Mouse (Mus musculus): ENCODE results near the gene Bad. TPM values are rescaled to one million over a fixed set of nuclear protein-coding genes. Genes with fewer than 3 reads are reported as not detected.

Bad gene
- total RNA-seq, 1 experiment from 2014 or later, result 10.3 TPM

DNA sequence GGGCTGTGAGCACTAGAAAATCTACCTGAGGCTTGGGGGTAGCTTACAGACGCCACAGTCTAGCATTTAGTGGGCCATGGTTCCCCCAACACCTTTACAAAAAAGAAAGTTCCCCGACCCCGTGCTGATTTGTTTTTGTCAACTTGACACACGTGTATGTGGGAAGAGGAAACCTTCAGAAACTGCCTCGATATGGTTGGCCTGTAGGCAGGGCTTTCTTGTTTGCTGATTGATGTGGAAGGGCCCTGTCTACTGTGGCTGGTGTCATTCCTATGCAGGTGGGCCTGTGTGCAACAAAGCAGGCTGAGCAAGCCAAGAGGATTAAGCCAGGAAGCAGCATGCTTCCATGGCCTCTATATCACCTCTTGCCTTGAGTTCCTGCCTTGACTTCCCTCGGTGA lies 28.6 kb upstream of the Bad start:
- ATAC-seq (replicated peaks; ENCODE audit: insufficient number of reproducible peaks, low FRiP score, low TSS enrichment, poor library complexity, severe bottlenecking), result no peak

DNA sequence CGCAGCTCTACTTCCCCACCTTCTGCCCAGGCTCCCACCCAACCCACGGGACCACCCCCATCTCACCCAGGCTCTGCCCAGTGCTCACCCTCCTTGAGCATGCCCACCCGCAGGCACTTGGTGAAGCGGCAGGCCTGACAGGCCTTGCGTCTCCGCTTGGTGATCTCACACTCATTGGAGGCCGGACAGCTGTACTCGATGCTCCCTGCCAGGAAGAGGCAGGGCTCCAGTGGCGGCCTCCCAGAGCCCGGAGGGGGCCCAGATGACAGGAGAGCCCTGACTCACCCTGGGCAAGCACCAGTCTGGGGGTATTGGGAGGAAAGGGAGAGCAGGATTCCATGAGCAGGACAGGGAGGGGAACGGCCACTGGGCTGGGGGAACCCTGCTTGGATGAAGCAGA lies 27.7 kb upstream of the Bad start:
- no peak for ATAC-seq (replicated peaks; ENCODE audit: insufficient number of reproducible peaks, low FRiP score, low TSS enrichment, poor library complexity, severe bottlenecking)

DNA sequence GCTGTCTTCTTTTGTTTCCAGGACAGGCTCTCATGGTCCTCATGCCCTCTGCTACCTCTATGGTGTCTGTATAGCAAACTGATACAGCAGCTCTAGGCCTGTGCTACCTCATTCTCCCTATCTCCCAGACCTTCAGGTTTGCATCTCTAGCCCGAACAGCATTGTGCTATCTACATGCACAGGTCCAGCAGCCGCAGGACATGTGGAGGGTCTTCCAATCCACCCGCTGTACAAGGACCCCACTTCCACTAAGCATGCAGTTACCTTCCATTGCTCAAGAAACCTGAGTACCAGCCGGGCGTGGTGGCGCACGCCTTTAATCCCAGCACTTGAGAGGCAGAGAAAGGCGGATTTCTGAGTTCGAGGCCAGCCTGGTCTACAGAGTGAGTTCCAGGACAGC lies 27.1 kb upstream of the Bad start:
- ATAC-seq (replicated peaks; ENCODE audit: insufficient number of reproducible peaks, low FRiP score, low TSS enrichment, poor library complexity, severe bottlenecking), result no peak

DNA sequence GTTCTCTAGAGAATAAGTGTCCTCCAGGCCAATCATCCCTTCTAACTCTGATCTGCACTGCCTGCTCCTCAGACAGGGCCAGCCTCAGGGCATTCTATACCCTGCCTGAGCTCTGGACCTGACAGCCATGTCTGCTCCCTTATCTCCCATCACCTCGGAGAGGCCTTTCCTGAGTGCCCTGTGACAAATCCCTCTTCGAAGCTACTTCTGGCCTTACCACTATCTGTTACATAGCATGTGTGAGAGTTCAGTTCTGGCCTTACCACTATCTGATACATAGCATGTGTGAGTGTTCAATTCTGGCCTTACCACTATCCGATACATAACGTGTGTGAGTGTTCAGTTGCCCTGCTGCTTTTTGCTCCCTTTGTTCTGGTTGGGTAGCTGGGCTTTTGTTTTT lies 26.4 kb upstream of the Bad start:
- ATAC-seq (replicated peaks; ENCODE audit: insufficient number of reproducible peaks, low FRiP score, low TSS enrichment, poor library complexity, severe bottlenecking), result no peak

DNA sequence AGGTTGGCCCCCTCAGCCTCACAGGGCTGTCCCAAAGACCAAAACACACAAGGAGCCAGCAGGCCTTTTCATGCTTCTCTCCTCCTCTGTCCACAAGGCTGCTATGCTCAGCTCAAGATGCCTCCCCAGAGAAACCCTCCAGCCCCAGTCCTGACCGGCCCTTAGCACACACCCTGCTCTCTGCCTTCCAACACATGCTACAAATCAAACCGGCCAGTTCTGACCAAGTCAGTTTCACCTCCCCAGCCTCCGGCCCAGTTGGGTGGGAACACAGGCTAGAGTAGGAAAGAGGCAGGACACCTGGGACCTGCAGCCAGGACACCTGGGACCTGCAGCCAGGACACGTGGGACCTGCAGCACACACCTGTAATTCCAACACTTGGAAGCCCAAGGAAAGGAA lies 25.2 kb upstream of the Bad start:
- ATAC-seq (replicated peaks; ENCODE audit: insufficient number of reproducible peaks, low FRiP score, low TSS enrichment, poor library complexity, severe bottlenecking), result no peak

DNA sequence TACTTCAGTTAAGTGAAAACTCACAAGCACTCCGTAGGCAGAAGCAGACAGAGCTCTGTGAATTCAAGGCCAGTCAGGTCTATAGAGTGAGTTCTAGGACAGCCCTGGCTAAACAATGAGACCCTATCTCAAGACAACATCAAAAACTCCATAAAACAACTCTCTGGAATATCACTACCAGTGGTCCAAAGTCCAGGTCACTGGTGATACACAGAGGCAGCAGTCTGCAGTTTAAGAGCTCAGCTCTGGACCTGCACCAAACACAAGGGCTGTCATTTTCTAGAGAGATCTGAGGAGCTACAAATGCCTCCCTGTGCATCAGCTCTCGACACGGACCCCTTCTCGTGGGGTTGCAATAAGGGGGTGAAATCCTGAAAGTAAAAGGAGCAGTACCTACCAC lies 23.3 kb upstream of the Bad start:
- no peak for ATAC-seq (replicated peaks; ENCODE audit: insufficient number of reproducible peaks, low FRiP score, low TSS enrichment, poor library complexity, severe bottlenecking)

DNA sequence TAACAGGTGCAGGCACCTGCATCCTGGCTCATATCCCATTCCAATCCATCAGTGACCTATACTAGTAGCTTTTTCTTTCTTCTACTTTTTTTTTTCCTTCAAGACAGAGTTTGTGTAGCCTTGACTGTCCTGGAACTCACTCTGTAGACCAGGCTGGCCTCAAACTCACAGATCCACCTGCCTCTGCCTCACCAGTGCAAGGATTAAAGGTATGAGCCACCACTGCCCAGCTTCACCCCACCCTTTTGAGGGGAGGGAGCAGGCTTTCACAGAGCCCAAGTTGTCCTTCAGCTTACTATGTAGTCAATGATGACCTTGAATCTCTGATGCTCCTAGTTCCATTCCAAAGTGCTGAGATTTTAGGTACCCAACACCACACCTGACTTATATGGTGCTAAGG lies 22.2 kb upstream of the Bad start:
- no peak for ATAC-seq (replicated peaks; ENCODE audit: insufficient number of reproducible peaks, low FRiP score, low TSS enrichment, poor library complexity, severe bottlenecking)

DNA sequence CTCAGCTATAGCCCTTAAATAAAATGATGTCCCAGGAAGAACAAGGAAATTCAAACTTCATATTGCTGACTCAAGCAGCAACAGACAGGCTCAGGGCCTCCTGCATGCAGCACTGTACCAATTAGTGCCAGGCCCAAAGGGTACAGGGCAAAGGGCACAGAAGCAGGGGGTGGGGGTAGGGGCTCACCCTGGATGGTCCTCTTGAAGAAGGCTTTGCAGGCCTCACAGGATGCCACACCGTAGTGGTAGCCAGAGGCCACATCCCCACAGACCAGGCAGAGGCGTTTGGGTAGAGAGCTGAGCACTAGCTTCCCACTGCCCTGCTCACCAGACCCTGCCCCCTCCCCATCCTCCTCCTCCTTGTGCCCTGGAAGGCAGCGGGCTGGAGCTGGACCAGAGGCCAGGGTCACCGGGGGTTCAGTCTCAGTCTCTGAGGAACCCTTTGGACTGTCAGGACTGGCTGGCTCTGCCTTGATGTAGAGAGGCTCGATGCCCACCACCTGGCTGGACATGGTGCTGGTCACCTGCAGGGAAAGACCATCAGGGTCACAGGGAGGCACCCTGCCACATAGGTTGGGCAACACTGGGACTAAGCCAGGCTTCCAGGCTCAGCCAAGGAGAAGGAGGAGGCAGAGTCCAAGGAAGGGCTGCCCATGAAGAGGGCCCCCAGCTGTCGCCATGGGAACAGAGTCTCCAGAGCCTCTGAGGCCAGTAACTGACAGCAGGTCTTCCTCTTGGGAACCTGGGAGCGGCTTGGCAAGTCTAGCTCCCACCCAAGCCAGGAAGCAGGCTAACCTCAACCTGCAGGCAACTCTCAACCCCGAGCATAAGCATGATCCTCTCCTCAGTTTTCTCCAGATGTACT lies 21.6 kb upstream of the Bad start:
- no peak for ATAC-seq (replicated peaks; ENCODE audit: insufficient number of reproducible peaks, low FRiP score, low TSS enrichment, poor library complexity, severe bottlenecking)

DNA sequence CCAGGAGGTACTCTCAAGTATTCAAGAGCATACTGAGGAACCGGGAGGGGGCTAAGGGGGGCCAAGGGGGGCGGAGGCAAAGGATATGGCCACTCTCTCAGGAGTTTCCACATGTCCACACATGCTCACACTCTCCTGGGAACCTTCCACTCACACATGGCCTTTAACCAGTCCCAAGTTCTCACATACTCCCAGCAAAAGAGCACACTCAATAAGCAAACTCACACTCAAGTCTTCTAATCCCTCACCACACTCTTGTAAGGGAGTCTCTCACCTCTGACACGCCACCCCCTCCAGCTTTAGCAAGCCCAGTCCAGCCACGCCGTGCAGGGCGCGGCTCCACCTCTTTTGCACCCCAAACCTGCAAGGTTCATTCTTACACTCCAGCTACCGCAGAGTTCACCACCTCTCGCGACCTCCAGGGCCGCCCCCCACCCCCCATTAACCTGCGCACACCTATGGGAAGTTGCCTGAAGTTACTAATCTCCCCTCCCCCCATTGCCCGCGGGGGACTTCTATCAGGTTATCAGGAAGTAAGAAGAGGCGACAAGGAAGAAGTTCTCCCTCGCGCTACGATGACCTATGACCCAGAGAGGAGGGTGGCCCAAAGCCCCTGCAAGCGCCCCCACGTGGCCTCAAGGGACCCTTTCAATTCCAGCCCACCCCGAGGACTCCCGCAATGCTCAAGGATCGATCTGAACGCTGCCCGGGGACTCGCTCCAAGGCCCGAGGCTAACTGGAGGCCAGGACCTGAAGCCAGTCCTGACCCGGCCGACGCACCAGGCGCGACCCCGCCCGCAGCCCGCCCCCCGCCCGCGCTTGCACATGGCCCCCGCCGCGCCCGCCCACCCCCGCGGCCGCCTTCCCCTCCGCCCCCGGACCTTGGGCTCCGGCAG lies 20.7 kb upstream of the Bad start:
- ATAC-seq (replicated peaks; ENCODE audit: insufficient number of reproducible peaks, low FRiP score, low TSS enrichment, poor library complexity, severe bottlenecking), result 0 out of 2 replicates have a peak, but pooled peaks have one; percentile 6

DNA sequence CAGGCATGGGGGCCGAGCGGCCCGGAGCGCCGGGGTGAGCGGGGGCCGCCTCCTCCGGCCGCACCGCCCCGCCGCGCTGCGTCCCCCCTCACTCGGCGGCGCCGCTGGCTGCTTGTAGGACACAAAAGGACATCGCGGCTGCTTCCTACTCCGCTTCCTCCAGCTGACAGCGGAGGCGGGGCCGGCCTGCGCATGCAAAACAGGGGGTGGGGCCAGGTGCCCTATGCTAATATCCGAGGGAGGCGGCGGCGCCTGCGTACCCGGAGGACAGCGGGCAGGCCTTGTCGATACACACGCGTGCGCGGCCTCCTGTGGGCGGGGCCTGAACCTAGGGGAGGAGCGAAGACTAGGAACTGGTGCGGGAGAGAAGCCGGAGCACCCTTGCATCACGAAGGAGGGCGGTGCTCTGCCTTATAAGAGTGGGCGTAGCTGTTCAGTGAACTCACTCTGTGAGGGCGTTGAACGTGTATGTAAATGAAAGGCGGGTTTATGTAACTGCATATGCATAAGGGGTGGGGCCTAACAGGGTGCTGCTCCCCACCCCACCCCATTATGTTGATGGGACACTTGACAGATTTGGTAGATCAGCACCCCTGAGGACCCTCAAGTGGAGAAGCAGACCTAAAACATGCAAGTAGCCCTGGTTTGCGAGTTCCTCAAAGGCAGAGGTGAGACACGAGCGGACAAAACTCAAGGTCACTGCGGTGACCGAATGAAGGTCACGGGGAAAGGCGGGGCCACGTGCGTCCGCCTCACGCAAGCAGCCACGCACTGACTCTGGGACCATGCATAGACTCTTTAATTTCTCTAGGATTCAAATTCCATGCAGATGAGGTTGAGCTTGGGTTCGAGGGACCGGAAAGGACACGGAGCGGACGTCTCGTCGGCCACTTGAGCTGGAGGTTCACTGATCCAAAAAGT lies 19.8 kb upstream of the Bad start, which contains the start of gene Esrra:
Esrra (minus strand) TSS at position 167 of the 921 bp plus-strand sequence.
- ATAC-seq (replicated peaks; ENCODE audit: insufficient number of reproducible peaks, low FRiP score, low TSS enrichment, poor library complexity, severe bottlenecking), result peak; percentile 89

DNA sequence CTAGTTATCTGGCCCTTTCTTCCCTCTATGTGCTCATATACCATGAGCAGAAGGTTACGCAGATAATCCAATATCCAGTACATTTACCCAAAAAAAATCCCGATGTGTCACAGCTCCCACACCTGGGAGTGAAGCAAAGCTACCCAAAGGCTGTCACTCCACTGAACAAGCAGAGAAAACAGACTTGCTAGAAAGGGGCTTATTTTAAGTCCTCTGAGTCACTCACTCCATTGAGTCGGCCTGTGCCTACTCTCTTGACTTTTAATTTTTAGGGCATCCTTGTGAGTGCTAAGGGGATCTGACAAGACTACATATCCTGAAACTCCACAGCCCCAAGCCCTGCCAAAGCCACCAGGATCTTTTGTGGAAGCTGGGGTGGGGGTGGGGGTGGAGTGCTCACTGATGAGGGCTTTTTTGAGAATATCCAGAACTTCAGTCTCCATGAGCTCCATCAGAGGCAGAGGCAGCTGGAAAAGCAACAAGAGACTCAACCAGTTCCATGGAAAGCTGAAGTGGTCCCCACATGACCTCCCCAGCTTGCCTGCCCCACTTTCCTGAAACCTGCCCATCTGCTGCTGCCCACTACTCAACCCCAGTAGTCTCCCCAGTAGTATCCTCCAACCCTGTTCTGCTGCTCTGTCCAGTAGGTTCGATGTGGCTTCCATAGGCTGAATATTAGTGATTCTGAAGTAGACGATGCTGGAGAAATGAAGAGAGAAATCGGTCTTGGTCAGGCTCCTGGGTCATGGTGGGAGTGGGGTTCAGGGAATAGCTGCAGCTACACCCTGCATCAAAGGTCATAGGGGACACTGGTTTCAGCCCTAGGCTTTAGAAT lies 18.5 kb upstream of the Bad start:
- no peak for ATAC-seq (replicated peaks; ENCODE audit: insufficient number of reproducible peaks, low FRiP score, low TSS enrichment, poor library complexity, severe bottlenecking)

DNA sequence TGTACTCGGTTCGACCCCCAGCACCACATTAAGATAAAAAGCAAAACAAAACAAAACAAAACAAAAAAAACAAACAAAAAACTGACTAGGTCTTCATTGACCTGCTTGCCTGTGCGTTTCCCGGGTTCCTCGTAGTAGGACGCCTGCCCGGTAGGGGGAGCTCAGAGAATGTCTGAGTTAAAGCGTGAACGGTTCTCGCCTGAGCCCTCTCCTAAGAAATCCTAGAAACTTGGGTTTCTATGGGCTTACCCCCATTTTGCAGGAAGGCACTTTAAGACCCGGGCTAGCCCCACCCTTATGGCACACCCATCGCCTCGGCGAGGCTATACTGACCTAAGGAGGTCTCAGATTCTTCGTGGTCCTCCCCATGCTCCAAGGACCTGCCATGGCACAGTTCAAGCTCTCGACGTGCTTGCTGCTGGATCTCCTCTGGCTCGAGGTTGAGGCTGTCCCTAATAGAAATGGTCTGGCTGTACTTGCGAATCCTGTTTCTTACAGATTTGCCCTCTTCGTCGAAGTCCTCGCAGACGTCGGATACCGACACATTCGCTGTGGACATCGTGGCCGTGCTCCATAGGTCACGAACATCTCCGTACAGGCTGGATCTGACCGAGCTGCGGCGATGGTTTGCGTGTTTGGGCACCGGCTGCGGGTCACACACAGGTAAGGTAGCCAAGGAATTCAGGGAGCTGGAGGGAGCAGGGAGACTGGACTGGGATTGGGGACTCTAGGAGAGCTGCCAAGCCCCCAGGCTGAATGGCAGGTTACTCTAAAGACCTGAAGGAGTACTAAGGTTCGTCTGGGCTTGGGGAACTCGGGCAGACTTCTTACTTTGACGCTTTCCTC lies 17.0 kb upstream of the Bad start:
- ATAC-seq (replicated peaks; ENCODE audit: insufficient number of reproducible peaks, low FRiP score, low TSS enrichment, poor library complexity, severe bottlenecking), result no peak

DNA sequence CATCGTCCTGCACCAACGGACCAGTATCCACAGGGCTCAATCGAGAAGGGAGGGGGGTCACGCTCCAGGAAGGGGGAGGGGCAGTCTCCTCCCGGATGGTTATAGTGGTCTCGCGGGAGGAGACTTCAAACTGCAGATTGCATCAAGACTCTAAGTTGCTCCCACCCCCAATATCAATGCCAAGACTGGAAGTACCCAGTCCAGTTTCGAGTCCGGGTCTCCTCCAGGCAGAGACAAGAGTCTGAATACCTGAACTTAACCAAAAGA lies 16.4 kb upstream of the Bad start, which contains the start of gene Catsperz:
Catsperz (minus strand) TSS at position 74 of the 267 bp plus-strand sequence.
- no peak for ATAC-seq (replicated peaks; ENCODE audit: insufficient number of reproducible peaks, low FRiP score, low TSS enrichment, poor library complexity, severe bottlenecking)

DNA sequence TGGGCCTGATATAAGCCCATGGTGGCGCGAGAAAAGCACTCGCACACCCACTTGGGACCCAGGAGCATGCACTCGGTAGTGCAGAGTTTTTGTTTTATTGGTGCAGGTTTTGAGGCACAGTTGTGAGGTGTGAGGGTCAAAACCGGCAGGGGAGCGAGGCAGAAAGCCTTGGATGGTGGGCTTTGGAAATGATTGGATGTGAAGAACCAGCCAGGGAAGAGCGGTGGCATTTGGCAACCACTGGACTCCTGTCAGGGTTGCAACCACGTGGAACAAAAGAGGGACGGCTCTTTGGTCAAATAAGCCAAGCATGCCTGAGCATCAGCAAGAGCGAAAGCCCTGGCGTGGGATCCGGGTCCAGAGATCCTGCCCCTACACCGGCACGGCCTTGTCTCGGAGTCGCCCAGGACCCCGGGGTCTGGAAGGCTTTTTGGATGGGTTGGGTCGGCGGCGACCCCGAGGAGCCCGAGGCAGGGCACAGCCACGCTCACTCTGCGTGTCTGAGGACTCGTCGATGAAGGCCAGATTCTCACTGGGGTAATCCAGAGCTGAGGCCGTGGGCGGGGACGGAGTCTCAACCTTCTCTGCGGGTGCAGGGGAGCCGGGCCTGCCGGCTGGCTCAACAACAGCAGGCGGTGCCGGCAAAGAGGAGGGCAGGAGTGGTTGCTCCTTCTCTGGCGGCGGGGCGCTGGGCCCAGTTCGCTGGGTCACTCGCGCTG lies 15.9 kb upstream of the Bad start:
- ATAC-seq (replicated peaks; ENCODE audit: insufficient number of reproducible peaks, low FRiP score, low TSS enrichment, poor library complexity, severe bottlenecking), result no peak

DNA sequence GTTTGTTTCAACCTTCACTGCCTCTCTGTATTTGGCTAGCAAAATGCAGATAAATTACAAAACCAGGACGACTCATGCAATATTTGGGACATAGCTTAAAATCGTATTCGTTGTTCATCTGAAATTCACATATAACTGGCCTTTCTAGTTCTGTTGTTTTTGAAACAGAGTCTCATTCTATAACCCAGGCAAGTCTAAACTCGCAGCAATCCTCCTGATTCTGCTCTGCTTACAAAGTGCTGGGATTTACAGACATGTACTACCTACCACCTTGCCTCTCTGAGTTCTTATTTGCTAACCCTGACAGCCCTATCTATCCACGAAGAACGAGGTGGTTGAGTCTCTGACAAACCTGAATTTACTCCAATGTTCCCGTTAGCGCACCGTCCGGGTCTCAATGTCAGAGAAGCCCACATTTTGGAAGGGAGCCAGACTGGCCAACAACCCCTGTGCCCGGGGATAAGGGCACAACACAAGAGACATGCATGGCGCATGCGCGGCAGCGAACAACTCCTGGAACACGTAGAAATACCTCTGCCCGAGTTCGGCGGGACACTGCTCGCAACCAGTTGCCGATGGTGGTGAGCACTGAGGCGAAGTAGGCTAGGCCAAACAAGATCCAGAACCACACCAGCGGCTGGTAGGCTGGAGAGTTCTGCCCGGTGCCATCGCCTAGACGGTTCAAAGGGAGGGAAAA lies 15.0 kb upstream of the Bad start:
- ATAC-seq (replicated peaks; ENCODE audit: insufficient number of reproducible peaks, low FRiP score, low TSS enrichment, poor library complexity, severe bottlenecking), result no peak

DNA sequence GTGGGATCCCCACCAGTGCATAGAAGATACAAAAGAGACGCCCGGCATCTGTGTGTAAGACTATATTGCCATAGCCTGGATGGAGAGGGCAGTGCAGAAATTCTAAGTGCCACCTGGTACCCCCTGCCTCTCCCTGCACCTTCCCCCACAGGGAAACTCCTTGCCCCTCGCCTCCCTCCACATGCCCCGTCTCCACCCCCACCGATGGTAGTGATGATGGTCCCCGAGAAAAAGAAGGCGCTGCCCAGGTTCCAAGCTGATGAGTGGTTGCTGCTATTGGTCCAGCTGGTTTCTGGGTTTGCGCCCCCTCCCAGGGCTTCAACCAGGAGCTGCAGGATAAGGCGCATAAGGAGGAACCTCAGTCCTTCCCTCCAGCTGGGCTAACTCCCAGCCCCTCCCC lies 13.6 kb upstream of the Bad start:
- ATAC-seq (replicated peaks; ENCODE audit: insufficient number of reproducible peaks, low FRiP score, low TSS enrichment, poor library complexity, severe bottlenecking), result no peak
